Mouse (Mus musculus) liver, embryonic 12.5 days (tissue): ENCODE measurements around the gene Rpgrip1l. TPM values are rescaled to one million over a fixed set of nuclear protein-coding genes. Genes with fewer than 3 reads are reported as not detected.

Source experiments
- ATAC-seq: fragments of 200-750 bp; cut with Nextera tagmentation; 2 replicates; pipeline ENCODE4 v1.8.0; 2017; ENCODE audit warnings: moderate number of reproducible peaks, mild to moderate bottlenecking, moderate library complexity
- H3K27ac ChIP-seq: fragments of 300-500 bp; sonication (generic); 2 replicates; pipeline ENCODE4 v1.5.1; 2016; ENCODE audit warnings: mild to moderate bottlenecking
- H3K27me3 ChIP-seq: fragments of 300-500 bp; sonication (generic); replicated peaks from 2 replicates; pipeline ENCODE4 v1.6.1; 2016; ENCODE audit warnings: mild to moderate bottlenecking, moderate library complexity
- H3K36me3 ChIP-seq: fragments of 300-500 bp; sonication (generic); 2 replicates; pipeline ENCODE4 v1.6.1; 2016; ENCODE audit warnings: mild to moderate bottlenecking, moderate library complexity
- H3K4me1 ChIP-seq: fragments of 300-500 bp; sonication (generic); 2 replicates; pipeline ENCODE4 v1.6.1; 2016
- H3K4me2 ChIP-seq: fragments of 300-500 bp; sonication (generic); 2 replicates; pipeline ENCODE4 v1.6.1; 2016; ENCODE audit warnings: mild to moderate bottlenecking, moderate library complexity
- H3K4me3 ChIP-seq: fragments of 300-500 bp; sonication (generic); 2 replicates; pipeline ENCODE4 v1.5.1; 2016; ENCODE audit warnings: mild to moderate bottlenecking, moderate library complexity
- H3K9ac ChIP-seq: fragments of 300-500 bp; sonication (generic); 2 replicates; pipeline ENCODE4 v1.6.1; 2016; ENCODE audit warnings: mild to moderate bottlenecking, moderate library complexity
- H3K9me3 ChIP-seq: fragments of 300-500 bp; sonication (generic); replicated peaks from 2 replicates; pipeline ENCODE4 v1.6.1; 2016; ENCODE audit warnings: mild to moderate bottlenecking, moderate library complexity
- WGBS: fragments of 180-500 bp; shearing (Covaris S2); methylation state at CpG from one replicate; pipeline ENCODE4 v1.1.7; 2016; ENCODE audit not compliant: insufficient replicate concordance; 5-methylcytosine and 5-hydroxymethylcytosine counted together
- polyA plus RNA-seq: library from polyadenylated mRNA; unstranded; fragments of >200 nt; fragmentation: Nextera tagmentation; extraction: Ambion mirVana; gene quantifications from 2 replicates; pipeline ENCODE4 v1.2.1, GENCODE M21; 2016

Gene Rpgrip1l
- polyA plus RNA-seq, 1 experiment from 2014 or later, result 3.5 TPM

GRCm38 (mm10) chr8:91192941-91193340 is 120.1 kb downstream of the Rpgrip1l start:
- H3K36me3 ChIP-seq, result no peaks in the 10 kb centered on the region

GRCm38 (mm10) chr8:91190816-91191340 is 122.2 kb downstream of the Rpgrip1l start:
- Histone ChIP-seq H3K27me3 (peaks cover 31% of the 10 kb centered on the region), H3K36me3 (no peaks in the 10 kb centered on the region), H3K4me2 (no peak overlapping the region), H3K4me1 (no peaks in the 10 kb centered on the region), H3K4me3 (no peak overlapping the region), H3K27ac (no peak overlapping the region), H3K9ac (no peak overlapping the region), H3K9me3 (no peaks in the 10 kb centered on the region)
- WGBS, result 6% methylated on average over 17 of the region's 17 CpGs
- no peak for ATAC-seq

More at GRCm38 (mm10) chr8:91192941-91193340, 120.1 kb downstream of the Rpgrip1l start:
- peaks cover 31% of the 10 kb centered on the region for H3K27me3 ChIP-seq
- no peaks in the 10 kb centered on the region for H3K9me3 ChIP-seq
- no peak overlapping the region for H3K9ac ChIP-seq
- H3K27ac ChIP-seq, result no peak overlapping the region
- no peak for ATAC-seq
- no peak overlapping the region for H3K4me3 ChIP-seq
- 65% methylated on average over 5 of the region's 5 CpGs for WGBS
- no peak overlapping the region for H3K4me2 ChIP-seq
- H3K4me1 ChIP-seq, result no peaks in the 10 kb centered on the region

- ATAC-seq, result no peak
These were observed 124.9 kb downstream of the Rpgrip1l start for GRCm38 (mm10) chr8:91188152-91188551.

GRCm38 (mm10) chr8:91186372-91186771 is 126.7 kb downstream of the Rpgrip1l start:
- Histone ChIP-seq H3K9me3 (no peaks in the 10 kb centered on the region), H3K4me1 (no peaks in the 10 kb centered on the region), H3K4me2 (no peak overlapping the region), H3K27me3 (peaks cover 17% of the 10 kb centered on the region), H3K9ac (no peak overlapping the region), H3K36me3 (no peaks in the 10 kb centered on the region), H3K27ac (no peak overlapping the region), H3K4me3 (no peak overlapping the region)
- WGBS, result 73% methylated on average over 12 of the region's 12 CpGs
- ATAC-seq, result no peak

More at GRCm38 (mm10) chr8:91188152-91188551, 124.9 kb downstream of the Rpgrip1l start:
- no peaks in the 10 kb centered on the region for H3K4me1 ChIP-seq
- H3K4me3 ChIP-seq, result no peak overlapping the region
- H3K4me2 ChIP-seq, result no peak overlapping the region
- no peaks in the 10 kb centered on the region for H3K9me3 ChIP-seq
- no peak overlapping the region for H3K27ac ChIP-seq
- peaks cover 23% of the 10 kb centered on the region for H3K27me3 ChIP-seq
- H3K36me3 ChIP-seq, result no peaks in the 10 kb centered on the region
- H3K9ac ChIP-seq, result no peak overlapping the region
- WGBS, result 56% methylated on average over 9 of the region's 11 CpGs

DNA sequence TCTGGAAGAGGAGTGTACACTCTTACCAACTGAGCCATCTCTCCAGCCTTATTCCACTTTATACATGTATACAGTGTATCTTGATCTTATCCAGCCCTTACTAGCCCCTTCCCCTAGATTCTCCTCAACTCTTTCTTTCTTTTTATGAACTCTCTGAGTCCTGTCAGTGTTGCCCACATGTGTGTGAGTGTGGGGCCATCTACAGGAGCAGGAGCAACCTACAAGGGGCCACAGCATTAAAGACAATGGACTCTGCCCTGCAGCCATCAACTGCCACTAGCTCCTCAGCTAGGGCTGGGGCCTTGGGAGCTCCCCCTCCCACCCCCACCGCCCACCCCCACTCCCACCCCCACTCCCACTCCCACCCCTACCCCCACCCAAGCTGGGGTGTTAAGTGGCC is 135.4 kb downstream of the Rpgrip1l start:
- Histone ChIP-seq H3K4me2 (no peak overlapping the region), H3K9me3 (no peaks in the 10 kb centered on the region), H3K27me3 (no peaks in the 10 kb centered on the region), H3K4me3 (no peak overlapping the region), H3K4me1 (no peaks in the 10 kb centered on the region), H3K9ac (no peak overlapping the region), H3K36me3 (no peaks in the 10 kb centered on the region), H3K27ac (no peak overlapping the region)
- WGBS, result no CpG with 5 or more reads among the region's 1 CpGs
- ATAC-seq, result no peak

DNA sequence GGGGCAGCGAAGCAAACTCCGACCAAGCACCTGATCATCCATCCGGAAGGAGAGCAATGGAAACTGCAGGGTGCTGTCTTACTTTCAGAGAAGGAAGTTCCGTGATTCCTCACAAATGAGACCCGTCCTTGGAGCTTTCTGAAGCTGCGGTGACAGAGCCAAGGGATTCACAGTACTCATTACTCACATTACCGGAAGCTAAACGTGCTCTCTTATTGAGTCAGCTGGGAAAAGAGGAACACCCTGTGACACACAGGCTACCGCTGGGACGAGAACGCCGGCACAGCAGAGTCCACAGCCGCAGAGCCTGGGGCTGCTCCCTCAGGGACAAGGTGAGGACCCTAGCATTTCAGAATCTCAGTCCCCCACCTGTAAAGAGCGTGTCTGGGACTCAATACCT is 136.9 kb downstream of the Rpgrip1l start:
- H3K36me3 ChIP-seq, result no peaks in the 10 kb centered on the region
- no peak for ATAC-seq
- H3K9ac ChIP-seq, result no peak overlapping the region
- H3K9me3 ChIP-seq, result no peaks in the 10 kb centered on the region
- no peaks in the 10 kb centered on the region for H3K4me1 ChIP-seq
- no peak overlapping the region for H3K4me3 ChIP-seq
- no peak overlapping the region for H3K4me2 ChIP-seq
- H3K27ac ChIP-seq, result no peak overlapping the region
- H3K27me3 ChIP-seq, result no peaks in the 10 kb centered on the region
- 50% methylated on average over 14 of the region's 14 CpGs for WGBS

DNA sequence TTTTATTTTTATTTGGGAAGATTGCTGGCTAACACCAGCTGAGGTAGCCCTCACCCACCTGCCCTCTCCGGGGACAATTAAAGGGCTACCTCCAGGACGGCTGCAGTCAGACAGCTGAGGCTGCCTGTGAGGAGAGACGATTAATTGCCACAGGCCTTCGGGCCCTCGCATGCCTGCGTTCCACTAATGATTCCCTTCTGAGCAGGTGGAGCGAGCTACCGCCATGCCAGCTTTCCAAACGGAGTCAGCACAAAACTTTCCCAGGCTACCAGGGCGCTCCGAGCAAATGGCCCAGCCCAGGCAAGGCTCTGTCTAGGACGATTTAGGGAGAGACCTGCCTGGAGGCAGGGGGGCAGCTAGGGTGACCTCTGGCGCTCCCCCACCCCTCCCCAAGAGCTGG is 141.5 kb downstream of the Rpgrip1l start:
- H3K9ac ChIP-seq, result no peak overlapping the region
- H3K4me3 ChIP-seq, result no peak overlapping the region
- no peaks in the 10 kb centered on the region for H3K27me3 ChIP-seq
- H3K4me2 ChIP-seq, result no peak overlapping the region
- no peaks in the 10 kb centered on the region for H3K36me3 ChIP-seq
- no peak for ATAC-seq
- no peak overlapping the region for H3K27ac ChIP-seq
- H3K4me1 ChIP-seq, result no peaks in the 10 kb centered on the region
- H3K9me3 ChIP-seq, result no peaks in the 10 kb centered on the region
- WGBS, result 71% methylated on average over 13 of the region's 13 CpGs

DNA sequence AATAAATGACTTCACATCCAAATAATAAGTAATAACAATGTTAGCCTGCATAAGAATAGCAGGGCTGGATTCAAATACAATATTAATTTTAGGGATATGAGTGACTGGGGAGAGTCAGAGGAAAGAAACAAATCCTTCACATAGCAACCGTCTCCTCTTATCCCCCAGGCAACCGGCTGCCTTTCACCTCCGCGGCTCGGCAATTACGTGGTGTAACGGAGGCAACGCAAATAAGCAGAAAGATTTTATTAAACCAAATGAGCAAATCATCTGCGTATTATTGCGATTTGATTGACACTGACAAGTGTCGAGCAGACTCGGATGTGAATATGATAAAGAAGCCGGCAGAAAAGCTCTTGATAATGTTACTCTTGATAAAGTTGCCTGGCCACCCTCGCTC is 142.1 kb downstream of the Rpgrip1l start:
- H3K4me1 ChIP-seq, result no peaks in the 10 kb centered on the region
- H3K9ac ChIP-seq, result no peak overlapping the region
- ATAC-seq, result no peak
- H3K4me3 ChIP-seq, result no peak overlapping the region
- no peaks in the 10 kb centered on the region for H3K27me3 ChIP-seq
- no peaks in the 10 kb centered on the region for H3K9me3 ChIP-seq
- 68% methylated on average over 14 of the region's 14 CpGs for WGBS
- no peaks in the 10 kb centered on the region for H3K36me3 ChIP-seq
- H3K4me2 ChIP-seq, result no peak overlapping the region
- no peak overlapping the region for H3K27ac ChIP-seq

DNA sequence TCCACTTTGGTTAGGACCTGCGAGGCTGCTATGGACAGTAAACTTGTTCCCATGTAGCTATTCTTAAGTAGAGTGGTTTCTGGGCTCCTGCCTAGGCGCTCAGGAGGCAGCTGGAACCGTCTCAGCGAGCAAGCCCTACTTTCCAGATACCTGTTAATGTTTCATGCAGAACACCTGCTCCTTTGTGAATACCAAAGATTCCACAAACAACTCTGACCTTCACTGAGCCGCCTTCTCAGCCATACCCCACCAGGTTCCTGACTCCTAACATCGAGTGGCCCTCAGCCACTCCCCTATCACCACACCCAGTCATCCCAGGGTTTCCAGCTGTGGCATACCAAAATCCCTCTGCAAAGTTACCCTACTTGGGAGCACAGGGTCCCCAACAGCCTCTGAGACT is 142.9 kb downstream of the Rpgrip1l start:
- WGBS, result 66% methylated on average over 6 of the region's 6 CpGs
- H3K9ac ChIP-seq, result no peak overlapping the region
- H3K36me3 ChIP-seq, result no peaks in the 10 kb centered on the region
- no peaks in the 10 kb centered on the region for H3K27me3 ChIP-seq
- H3K4me1 ChIP-seq, result no peaks in the 10 kb centered on the region
- no peak for ATAC-seq
- no peak overlapping the region for H3K27ac ChIP-seq
- no peak overlapping the region for H3K4me2 ChIP-seq
- no peak overlapping the region for H3K4me3 ChIP-seq
- no peaks in the 10 kb centered on the region for H3K9me3 ChIP-seq

Other genes with a start within 250 kb of the Rpgrip1l start
- 9.1 and 9.4 TPM in 2 replicates for gene Rbl2, start 243.2 kb downstream of the Rpgrip1l start, polyA plus RNA-seq
- gene Aktip, start 113.3 kb downstream of the Rpgrip1l start, polyA plus RNA-seq, result 10.0 and 11.6 TPM in 2 replicates
- gene Fto, start 263 bp upstream of the Rpgrip1l start, polyA plus RNA-seq, result 28.6 and 29.6 TPM in 2 replicates